Mouse (Mus musculus) small intestine, adult 2 months (tissue): ENCODE data around the gene Akr1c14.

ENCODE experiments used
- CTCF ChIP-seq: fragments of 200-500 bp; IDR thresholded peaks from 2 replicates; pipeline ENCODE4 v1.5.1; 2012; ENCODE audit warnings: low read depth, mild to moderate bottlenecking, control low read depth, inconsistent platforms, low read length, moderate library complexity, mixed read lengths; ENCODE audit not compliant: insufficient replicate concordance, insufficient read length; ENCODE audit errors: extremely low read depth
- POLR2A ChIP-seq: fragments of 200-500 bp; IDR thresholded peaks from 2 replicates; pipeline ENCODE4 v1.6.1; 2012; ENCODE audit warnings: low read depth, mild to moderate bottlenecking, control low read depth, inconsistent platforms, low read length, moderate library complexity

DNA sequence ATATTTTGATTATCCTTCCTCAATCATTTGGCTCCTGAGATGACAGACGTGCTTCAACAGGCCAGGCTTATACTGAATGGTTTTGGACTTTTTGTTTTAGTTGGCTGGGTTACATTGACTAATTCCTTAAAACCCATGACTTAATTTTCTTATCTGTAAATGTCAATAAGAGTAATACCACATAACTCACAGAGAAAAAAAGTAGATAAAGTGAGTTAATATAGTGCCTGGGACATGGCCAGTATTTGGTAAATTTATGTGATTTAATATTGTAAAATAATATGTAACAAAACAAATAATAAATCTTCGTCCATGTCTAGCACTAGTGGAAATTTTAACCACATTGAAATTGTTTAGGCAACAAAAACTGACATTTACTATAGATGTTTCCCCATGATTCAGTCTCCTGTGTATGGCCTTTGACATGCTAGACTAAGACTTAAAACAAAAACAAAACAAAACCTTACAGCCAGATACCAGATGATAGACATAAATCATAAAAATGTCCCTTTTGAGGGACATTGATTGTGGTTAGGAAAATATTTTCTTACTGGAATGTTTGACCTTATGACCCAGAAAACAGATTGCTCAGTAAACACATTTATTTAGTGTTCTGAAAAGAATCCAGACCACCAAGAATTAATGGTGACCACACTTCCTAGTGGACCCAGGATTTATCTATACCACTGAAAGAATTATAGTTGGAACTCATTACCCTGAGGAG lies 70.5 kb downstream of the Akr1c14 start:
- TF ChIP-seq CTCF (no peak), POLR2A (no peak)
